Mouse (Mus musculus): ENCODE data around the gene Scgb1b24. TPM values are rescaled to one million over a fixed set of nuclear protein-coding genes. Genes with fewer than 3 reads are reported as not detected.

Scgb1b24 gene
- not detected in 2 replicates for polyA plus RNA-seq (2012)

GRCm38 (mm10) chr7:33743499-33743898, at the start of gene Scgb1b24:
Gene Scgb1b24 (plus strand): TSS chr7:33743799.

GRCm38 (mm10) chr7:33739212-33739611, 4.4 kb upstream of the Scgb1b24 start, which contains the start of gene Scgb2b24:
Gene Scgb2b24 (minus strand): TSS chr7:33739312.

Other genes with a start within 250 kb of the Scgb1b24 start
- gene Scgb2b21, start 223.3 kb upstream of the Scgb1b24 start, polyA plus RNA-seq (2012) = not detected in 2 replicates
- not detected in 2 replicates for gene Scgb2b24, start 4.5 kb upstream of the Scgb1b24 start, polyA plus RNA-seq (2012)
- gene Scgb2b26, start 201.2 kb downstream of the Scgb1b24 start, polyA plus RNA-seq (2012) = not detected in 2 replicates

Measured in megakaryocyte-erythroid progenitor cell, adult 5 weeks (primary cell).